Mouse (Mus musculus): ENCODE data around the gene Prr29.

DNA sequence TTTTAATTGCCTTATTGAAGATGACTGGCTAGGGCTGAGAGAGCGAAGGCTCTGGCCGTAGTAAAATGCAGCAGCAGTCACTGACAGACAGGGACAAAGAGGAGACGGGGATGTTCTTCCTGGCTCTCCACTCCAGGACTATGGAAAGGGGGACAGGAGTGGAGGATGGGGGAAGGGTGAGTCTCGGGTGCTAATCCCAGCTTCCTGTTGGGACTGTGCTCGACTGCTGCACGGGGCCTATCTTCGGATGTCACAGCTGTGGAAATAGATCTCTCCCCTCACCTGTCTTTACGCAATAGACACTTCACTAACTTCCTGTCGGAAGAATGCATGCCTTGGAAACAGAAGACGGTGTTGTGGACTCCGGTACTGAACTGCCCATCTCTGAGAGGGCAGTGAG, 8.7 kb downstream of the Prr29 start:
- TF ChIP-seq CTCF (IDR thresholded peaks at IDR 0.05; ENCODE audit: borderline replicate concordance, insufficient read depth, low read length) = no peak
- TF ChIP-seq POLR2A (IDR thresholded peaks at IDR 0.05; ENCODE audit: low read depth, low read length) = no peak
